Mouse (Mus musculus) lung, adult 2 months (tissue): ENCODE results near the gene Polr2a.

Experiments used
- CTCF ChIP-seq: fragments of 200-500 bp; IDR thresholded peaks from 2 replicates; pipeline ENCODE4 v1.5.1; 2011; ENCODE audit warnings: mild to moderate bottlenecking, low read length, control low read depth; ENCODE audit not compliant: insufficient read depth
- POLR2A ChIP-seq: fragments of 200-500 bp; IDR thresholded peaks from 2 replicates; pipeline ENCODE4 v1.6.1; 2011; ENCODE audit warnings: low read depth, mild to moderate bottlenecking, control low read depth, low read length, borderline replicate concordance; ENCODE audit errors: extremely low read depth

- no peak for TF ChIP-seq CTCF
- TF ChIP-seq POLR2A = no peak
These were observed 45.3 kb downstream of the Polr2a start for GRCm38 (mm10) chr11:69712954-69713672.
